Mouse (Mus musculus): ENCODE data around the gene Klhl5. TPM values are rescaled to one million over a fixed set of nuclear protein-coding genes. Genes with fewer than 3 reads are reported as not detected.

The Klhl5 gene
- polyA plus RNA-seq, 2 experiments, result 3.6 to 4.4 TPM

GRCm38 (mm10) chr5:65199346-65200128 lies 92.2 kb downstream of the Klhl5 start, which contains the start of gene Wdr19:
Gene Wdr19 (plus strand): TSS chr5:65199696.
- WGBS (ENCODE audit: insufficient replicate concordance), result under 1% methylated on average over 37 of the region's 37 CpGs
- no peak within 1 kb of the TSS; the same call in 1 of the 2 replicates for H3K27ac ChIP-seq
- peak; percentile 99 for ATAC-seq (ENCODE audit: insufficient read depth)

GRCm38 (mm10) chr5:65204726-65205125 lies 97.4 kb downstream of the Klhl5 start:
- Histone ChIP-seq H3K27ac (no peak overlapping the region), H3K4me2 (ENCODE audit: low read depth) (no peak overlapping the region), H3K27me3 (ENCODE audit: control insufficient read depth, insufficient read depth, low read length) (no peaks in the 10 kb centered on the region), H3K9ac (replicated peaks) (no peak overlapping the region), H3K36me3 (replicated peaks; ENCODE audit: control insufficient read depth, insufficient read depth, low read depth) (no peaks in the 10 kb centered on the region), H3K4me1 (replicated peaks; ENCODE audit: control insufficient read depth in 2 of 2, insufficient read depth in 2 of 2, low read length in 1 of 2) (peaks cover 0 to 5% of the 10 kb centered on the region in 2 experiments; a peak in 2 of 4 replicates), H3K9me3 (ENCODE audit: control insufficient read depth, low read length) (no peaks in the 10 kb centered on the region), H3K4me3 (ENCODE audit: insufficient read depth in 1 of 2, low read depth in 2 of 2, low read length in 2 of 2) (no peak overlapping the region)
- WGBS (ENCODE audit: insufficient replicate concordance), result 63% methylated on average over 2 of the region's 2 CpGs
- ATAC-seq (ENCODE audit: insufficient read depth) (no peak), DNase-seq (ENCODE audit: low read depth in 3 of 3, low spot score in 3 of 3) (no peak)
- TF ChIP-seq CTCF (IDR thresholded peaks at IDR 0.05; ENCODE audit: low read depth), result no peak
- TF ChIP-seq EP300 (IDR thresholded peaks at IDR 0.05; ENCODE audit: low read depth), result no peak

More at GRCm38 (mm10) chr5:65199346-65200128, 92.2 kb downstream of the Klhl5 start, which contains the start of gene Wdr19:
- H3K36me3 ChIP-seq (replicated peaks; ENCODE audit: control insufficient read depth, insufficient read depth, low read depth), result no peaks in the 10 kb centered on the region
- H3K27me3 ChIP-seq (ENCODE audit: control insufficient read depth, insufficient read depth, low read length), result no peaks in the 10 kb centered on the region
- peak; percentile 97 for DNase-seq (ENCODE audit: low read depth in 3 of 3, low spot score in 3 of 3)
- H3K4me3 ChIP-seq (ENCODE audit: insufficient read depth in 1 of 2, low read depth in 2 of 2, low read length in 2 of 2), result peak within 1 kb of the TSS; percentile 66 to 95
- H3K9me3 ChIP-seq (ENCODE audit: control insufficient read depth, low read length), result no peaks in the 10 kb centered on the region
- H3K4me1 ChIP-seq (replicated peaks; ENCODE audit: control insufficient read depth in 2 of 2, insufficient read depth in 2 of 2, low read length in 1 of 2), result peaks cover 0 to 8% of the 10 kb centered on the region in 2 experiments; a peak in 3 of 4 replicates
- TF ChIP-seq EP300 (IDR thresholded peaks at IDR 0.05; ENCODE audit: low read depth), result no peak
- TF ChIP-seq CTCF (IDR thresholded peaks at IDR 0.05; ENCODE audit: low read depth), result no peak
- peak within 1 kb of the TSS; percentile 61 for H3K9ac ChIP-seq (replicated peaks)
- peak within 1 kb of the TSS; percentile 80 for H3K4me2 ChIP-seq (ENCODE audit: low read depth)

GRCm38 (mm10) chr5:65213321-65213720 lies 106.0 kb downstream of the Klhl5 start:
- TF ChIP-seq CTCF (IDR thresholded peaks at IDR 0.05; ENCODE audit: low read depth) (peak; percentile 90), EP300 (IDR thresholded peaks at IDR 0.05; ENCODE audit: low read depth) (no peak)
- no peak overlapping the region for H3K4me2 ChIP-seq (ENCODE audit: low read depth)
- no peaks in the 10 kb centered on the region for H3K36me3 ChIP-seq (replicated peaks; ENCODE audit: control insufficient read depth, insufficient read depth, low read depth)
- 17% methylated on average over 7 of the region's 7 CpGs for WGBS (ENCODE audit: insufficient replicate concordance)
- no peak overlapping the region for H3K4me3 ChIP-seq (ENCODE audit: insufficient read depth in 1 of 2, low read depth in 2 of 2, low read length in 2 of 2)
- H3K4me1 ChIP-seq (replicated peaks; ENCODE audit: control insufficient read depth in 2 of 2, insufficient read depth in 2 of 2, low read length in 1 of 2), result no peaks in the 10 kb centered on the region
- no peak for ATAC-seq (ENCODE audit: insufficient read depth)
- no peak overlapping the region for H3K9ac ChIP-seq (replicated peaks)
- H3K27me3 ChIP-seq (ENCODE audit: control insufficient read depth, insufficient read depth, low read length), result no peaks in the 10 kb centered on the region
- DNase-seq (ENCODE audit: low read depth in 3 of 3, low spot score in 3 of 3), result peak in 1 of 3 experiments; percentile 10
- no peaks in the 10 kb centered on the region for H3K9me3 ChIP-seq (ENCODE audit: control insufficient read depth, low read length)
- no peak overlapping the region for H3K27ac ChIP-seq

Other genes with a start within 250 kb of the Klhl5 start
- gene Tlr1, start 174.0 kb upstream of the Klhl5 start, polyA plus RNA-seq (2012; rRNA removed), result 1.1 and 1.4 TPM in 2 replicates
- 1.1 and 1.4 TPM in 2 replicates for gene Tlr1, start 174.0 kb upstream of the Klhl5 start, polyA plus RNA-seq (2014; fragmentation: Nextera tagmentation; extraction: Ambion mirVana)
- 0.39 and 0.57 TPM in 2 replicates for gene Tlr6, start 147.4 kb upstream of the Klhl5 start, polyA plus RNA-seq (2012; rRNA removed)
- 0.33 and 0.39 TPM in 2 replicates for gene Tlr6, start 147.4 kb upstream of the Klhl5 start, polyA plus RNA-seq (2014; fragmentation: Nextera tagmentation; extraction: Ambion mirVana)
- gene Fam114a1, start 137.5 kb upstream of the Klhl5 start, polyA plus RNA-seq (2012; rRNA removed), result 5.1 and 8.5 TPM in 2 replicates
- gene Fam114a1, start 137.5 kb upstream of the Klhl5 start, polyA plus RNA-seq (2014; fragmentation: Nextera tagmentation; extraction: Ambion mirVana), result 7.1 and 8.4 TPM in 2 replicates
- 0.42 and 0.55 TPM in 2 replicates for gene Tmem156, start 15.4 kb upstream of the Klhl5 start, polyA plus RNA-seq (2012; rRNA removed)
- 0.61 and 0.64 TPM in 2 replicates for gene Tmem156, start 15.4 kb upstream of the Klhl5 start, polyA plus RNA-seq (2014; fragmentation: Nextera tagmentation; extraction: Ambion mirVana)
- 0.48 and 0.68 TPM in 2 replicates for gene Wdr19, start 92.2 kb downstream of the Klhl5 start, polyA plus RNA-seq (2012; rRNA removed)
- 0.46 and 0.86 TPM in 2 replicates for gene Wdr19, start 92.2 kb downstream of the Klhl5 start, polyA plus RNA-seq (2014; fragmentation: Nextera tagmentation; extraction: Ambion mirVana)
- gene Rfc1, start 228.1 kb downstream of the Klhl5 start, polyA plus RNA-seq (2012; rRNA removed), result 15.5 and 19.0 TPM in 2 replicates
- 36.4 and 40.4 TPM in 2 replicates for gene Rfc1, start 228.1 kb downstream of the Klhl5 start, polyA plus RNA-seq (2014; fragmentation: Nextera tagmentation; extraction: Ambion mirVana)
- 3.9 and 4.6 TPM in 2 replicates for gene Klb, start 240.8 kb downstream of the Klhl5 start, polyA plus RNA-seq (2012; rRNA removed)
- 8.0 TPM in 2 replicates for gene Klb, start 240.8 kb downstream of the Klhl5 start, polyA plus RNA-seq (2014; fragmentation: Nextera tagmentation; extraction: Ambion mirVana)